In the genomic region with DNA sequence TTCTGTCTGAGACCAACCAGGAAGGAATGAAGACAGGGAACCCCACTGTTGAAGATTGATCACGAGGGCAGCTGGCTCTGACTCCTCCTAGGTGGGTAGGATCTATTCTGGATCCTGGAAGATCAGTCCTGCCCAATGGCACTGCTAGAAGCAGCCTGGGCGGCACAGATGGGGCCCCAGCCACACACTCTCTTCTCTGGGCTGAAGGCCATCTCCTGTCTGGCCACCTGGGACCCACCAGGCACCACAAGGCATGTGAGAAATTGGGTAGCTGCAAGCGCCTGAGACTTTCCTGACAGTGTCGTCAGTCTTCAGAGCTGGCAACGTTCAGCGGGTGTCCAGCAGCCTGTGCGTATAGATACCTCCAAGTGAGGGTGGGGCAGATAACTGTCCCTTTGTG, we compare ENCODE assay signal across 11 mouse cellular contexts. TPM values are rescaled to one million over a fixed set of nuclear protein-coding genes. Genes with fewer than 3 reads are reported as not detected.
DNase-seq lines count a peak whose midpoint lies in the region; ATAC-seq and TF ChIP-seq lines count a peak whose summit lies in the region.
"Had no signal": no experiment of that assay in that cellular context is flagged by ENCODE, and none has a peak within 500 bp of the region (broad histone marks: within the 10 kb centered on the region; RNA-seq: fewer than 3 reads in every experiment).

No protein-coding gene starts in this region.

- H3K9me3 ChIP-seq in limb, embryonic 10.5 days (replicated peaks), result no peaks in the 10 kb centered on the region
- H3K9me3 ChIP-seq in neural tube, embryonic 15.5 days (replicated peaks), result no peaks in the 10 kb centered on the region
- H3K9me3 ChIP-seq: lung, embryonic 15.5 days had no signal

- H3K9ac ChIP-seq in neural tube, embryonic 15.5 days (replicated peaks), result peak overlapping the region; percentile 98; the same call in 1 of the 2 replicates
- H3K9ac ChIP-seq: lung, embryonic 15.5 days had no signal

- peaks cover 54% of the 10 kb centered on the region for H3K36me3 ChIP-seq in limb, embryonic 10.5 days
- H3K36me3 ChIP-seq in neural tube, embryonic 15.5 days, result peaks cover 35% of the 10 kb centered on the region

- no peak for TF ChIP-seq CTCF in cortical plate, adult 2 months (IDR thresholded peaks at IDR 0.05; ENCODE audit: extremely low read depth, insufficient read depth, low read length)

- H3K4me3 ChIP-seq in cortical plate, adult 2 months (ENCODE audit: insufficient read depth, low read length), result peak overlapping the region; percentile 69; the same call in 1 of the 2 replicates
- peak overlapping the region; percentile 90; the same call in 1 of the 2 replicates for H3K4me3 ChIP-seq in limb, embryonic 10.5 days
- peak overlapping the region; percentile 85; the same call in 1 of the 2 replicates for H3K4me3 ChIP-seq in neural tube, embryonic 15.5 days (replicated peaks)
- H3K4me3 ChIP-seq: erythroblast, embryonic 14.5 days; lung, embryonic 15.5 days; myocyte had no signal

- DNase-seq in right cerebral cortex, postnatal 14 days, result peak; percentile 32
- DNase-seq in right cerebral cortex, postnatal 4 days, result no peak
- DNase-seq in limb, embryonic 10.5 days (ENCODE audit: low spot score), result no peak
- DNase-seq in lung, postnatal 25 days (ENCODE audit: low spot score), result no peak
- DNase-seq in thymus, postnatal 0 days (ENCODE audit: low spot score), result no peak
- no peak for DNase-seq in spleen, postnatal 14 days (ENCODE audit: low spot score in 2 of 2)

- H3K27me3 ChIP-seq in limb, embryonic 10.5 days (ENCODE audit: low read depth, poor library complexity, severe bottlenecking), result 0 out of 2 replicates have a peak, but pooled peaks cover 5% of the 10 kb centered on the region
- H3K27me3 ChIP-seq in neural tube, embryonic 15.5 days (replicated peaks), result no peaks in the 10 kb centered on the region

- H3K4me1 ChIP-seq in cortical plate, adult 2 months (ENCODE audit: control insufficient read depth, insufficient read depth, low read length), result peaks cover 5% of the 10 kb centered on the region
- peaks cover 26% of the 10 kb centered on the region for H3K4me1 ChIP-seq in limb, embryonic 10.5 days
- H3K4me1 ChIP-seq in neural tube, embryonic 15.5 days, result peaks cover 39% of the 10 kb centered on the region

- no peak for TF ChIP-seq POLR2A in cortical plate, adult 2 months (IDR thresholded peaks at IDR 0.05; ENCODE audit: extremely low read depth, insufficient read depth, low read length)

- peak overlapping the region; percentile 72 for H3K4me2 ChIP-seq in neural tube, embryonic 15.5 days

- WGBS in limb, embryonic 10.5 days, result 89% methylated on average over 7 of the region's 7 CpGs
- 70% methylated on average over 7 of the region's 7 CpGs for WGBS in neural tube, embryonic 15.5 days

- no peak overlapping the region for H3K27ac ChIP-seq in cortical plate, adult 2 months (ENCODE audit: insufficient read depth, low read length)
- no peak overlapping the region for H3K27ac ChIP-seq in limb, embryonic 10.5 days
- H3K27ac ChIP-seq in neural tube, embryonic 15.5 days (replicated peaks), result 0 out of 2 replicates have a peak overlapping the region, but pooled peaks have one; percentile 6
- H3K27ac ChIP-seq: lung, embryonic 15.5 days had no signal

- ATAC-seq in neural tube, embryonic 15.5 days (ENCODE audit: low FRiP score), result no peak

RNA-seq across cellular contexts. Expression of a gene that starts 1.6 kb away (rescaled TPM):
- 109 and 125 TPM in 2 replicates for polyA plus RNA-seq in cortical plate, adult 2 months (2012; rRNA removed)
- polyA plus RNA-seq in limb, embryonic 10.5 days (2016; fragmentation: Nextera tagmentation; extraction: Ambion mirVana), result 26.2 and 30.7 TPM in 2 replicates
- 39.3 and 51.2 TPM in 2 replicates for polyA plus RNA-seq in neural tube, embryonic 15.5 days (2015; fragmentation: Nextera tagmentation; extraction: Ambion mirVana)
- polyA plus RNA-seq in thymus, postnatal 0 days (2015; fragmentation: Nextera tagmentation; extraction: Ambion mirVana), result 2.0 and 2.5 TPM in 2 replicates

RNA-seq across cellular contexts. Expression of a gene that starts 15.5 kb away (rescaled TPM):
- polyA plus RNA-seq in cortical plate, adult 2 months (2012; rRNA removed), result 0.06 and 0.15 TPM in 2 replicates
- 6.0 and 8.2 TPM in 2 replicates for polyA plus RNA-seq in limb, embryonic 10.5 days (2016; fragmentation: Nextera tagmentation; extraction: Ambion mirVana)
- 0.18 and 8.4 TPM in 2 replicates for polyA plus RNA-seq in neural tube, embryonic 15.5 days (2015; fragmentation: Nextera tagmentation; extraction: Ambion mirVana)
- polyA plus RNA-seq in thymus, postnatal 0 days (2015; fragmentation: Nextera tagmentation; extraction: Ambion mirVana), result 45.1 and 47.8 TPM in 2 replicates

RNA-seq across cellular contexts. Expression of a gene that starts 33.6 kb away (rescaled TPM):
- polyA plus RNA-seq in cortical plate, adult 2 months (2012; rRNA removed), result not detected in 2 replicates
- not detected in 2 replicates for polyA plus RNA-seq in limb, embryonic 10.5 days (2016; fragmentation: Nextera tagmentation; extraction: Ambion mirVana)
- polyA plus RNA-seq in neural tube, embryonic 15.5 days (2015; fragmentation: Nextera tagmentation; extraction: Ambion mirVana), result not detected in 2 replicates
- not detected in 2 replicates for polyA plus RNA-seq in thymus, postnatal 0 days (2015; fragmentation: Nextera tagmentation; extraction: Ambion mirVana)
- polyA plus RNA-seq: erythroblast, embryonic 14.5 days; lung, embryonic 15.5 days; myocyte had no signal

RNA-seq across cellular contexts. Expression of a gene that starts 37.8 kb away (rescaled TPM):
- 4.0 and 4.3 TPM in 2 replicates for polyA plus RNA-seq in cortical plate, adult 2 months (2012; rRNA removed)
- polyA plus RNA-seq in limb, embryonic 10.5 days (2016; fragmentation: Nextera tagmentation; extraction: Ambion mirVana), result 2.3 TPM in 2 replicates
- polyA plus RNA-seq in neural tube, embryonic 15.5 days (2015; fragmentation: Nextera tagmentation; extraction: Ambion mirVana), result 3.3 and 7.8 TPM in 2 replicates
- polyA plus RNA-seq in thymus, postnatal 0 days (2015; fragmentation: Nextera tagmentation; extraction: Ambion mirVana), result 45.9 and 51.9 TPM in 2 replicates

RNA-seq across cellular contexts. Expression of a gene that starts 44.8 kb away (rescaled TPM):
- polyA plus RNA-seq in cortical plate, adult 2 months (2012; rRNA removed), result 0.74 and 1.3 TPM in 2 replicates
- 0.31 TPM in 1 of 2 replicates, not detected in the other for polyA plus RNA-seq in limb, embryonic 10.5 days (2016; fragmentation: Nextera tagmentation; extraction: Ambion mirVana)
- 1.7 and 1.8 TPM in 2 replicates for polyA plus RNA-seq in neural tube, embryonic 15.5 days (2015; fragmentation: Nextera tagmentation; extraction: Ambion mirVana)
- 0.73 and 0.95 TPM in 2 replicates for polyA plus RNA-seq in thymus, postnatal 0 days (2015; fragmentation: Nextera tagmentation; extraction: Ambion mirVana)
- polyA plus RNA-seq: erythroblast, embryonic 14.5 days had no signal
